Mouse (Mus musculus): ENCODE data around the gene Dcst1. TPM values are rescaled to one million over a fixed set of nuclear protein-coding genes. Genes with fewer than 3 reads are reported as not detected.

The Dcst1 gene
- polyA plus RNA-seq, 1 experiment from 2014 or later: 0.76 TPM

DNA sequence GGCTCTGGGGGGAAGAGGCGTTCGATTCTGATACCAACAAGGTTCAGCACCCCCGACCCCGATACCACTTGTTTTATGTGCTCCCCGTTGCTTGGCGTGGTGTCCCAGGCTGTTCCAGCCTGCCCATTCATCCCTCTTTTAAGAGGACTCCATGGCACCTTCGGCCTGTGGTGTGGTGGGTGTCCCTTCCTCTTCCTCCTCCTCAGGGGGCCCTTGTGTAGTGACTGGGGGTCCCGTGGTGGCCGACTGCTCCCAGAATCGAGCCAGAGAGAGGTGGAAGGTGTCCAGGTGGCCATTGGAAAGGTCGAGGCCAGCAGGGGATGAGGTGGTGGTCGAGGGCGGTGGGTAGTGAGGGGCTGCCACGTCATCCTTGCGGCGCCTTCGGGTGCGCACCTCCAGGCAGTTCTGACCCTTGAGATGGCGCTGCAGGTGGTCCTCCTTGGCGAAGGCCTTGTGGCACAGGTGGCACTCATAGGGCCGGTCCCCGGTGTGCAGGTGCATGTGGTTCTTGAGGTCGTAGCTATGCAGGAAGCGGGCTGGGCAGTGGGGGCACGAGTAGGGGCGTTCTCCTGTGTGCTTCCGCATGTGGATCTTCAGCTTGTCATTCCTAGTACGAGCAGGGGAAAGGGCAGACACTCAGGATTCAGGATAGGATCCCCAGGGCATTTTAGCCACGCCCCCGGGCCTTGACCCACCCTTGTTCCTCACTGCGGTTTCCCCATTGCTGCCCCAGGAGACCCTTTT lies 14.5 kb upstream of the Dcst1 start:
- no peak for ATAC-seq (ENCODE audit: insufficient number of reproducible peaks, low FRiP score, low TSS enrichment, low read depth)
- Histone ChIP-seq H3K4me1 (peaks cover 25% of the 10 kb centered on the region), H3K9me3 (no peaks in the 10 kb centered on the region), H3K9ac (no peak overlapping the region), H3K27me3 (no peaks in the 10 kb centered on the region), H3K4me2 (no peak overlapping the region), H3K4me3 (no peak overlapping the region), H3K27ac (peak overlapping the region; percentile 69), H3K36me3 (peaks cover 9% of the 10 kb centered on the region; the same call in 1 of the 2 replicates)
- 85% methylated on average over 31 of the region's 31 CpGs for WGBS

DNA sequence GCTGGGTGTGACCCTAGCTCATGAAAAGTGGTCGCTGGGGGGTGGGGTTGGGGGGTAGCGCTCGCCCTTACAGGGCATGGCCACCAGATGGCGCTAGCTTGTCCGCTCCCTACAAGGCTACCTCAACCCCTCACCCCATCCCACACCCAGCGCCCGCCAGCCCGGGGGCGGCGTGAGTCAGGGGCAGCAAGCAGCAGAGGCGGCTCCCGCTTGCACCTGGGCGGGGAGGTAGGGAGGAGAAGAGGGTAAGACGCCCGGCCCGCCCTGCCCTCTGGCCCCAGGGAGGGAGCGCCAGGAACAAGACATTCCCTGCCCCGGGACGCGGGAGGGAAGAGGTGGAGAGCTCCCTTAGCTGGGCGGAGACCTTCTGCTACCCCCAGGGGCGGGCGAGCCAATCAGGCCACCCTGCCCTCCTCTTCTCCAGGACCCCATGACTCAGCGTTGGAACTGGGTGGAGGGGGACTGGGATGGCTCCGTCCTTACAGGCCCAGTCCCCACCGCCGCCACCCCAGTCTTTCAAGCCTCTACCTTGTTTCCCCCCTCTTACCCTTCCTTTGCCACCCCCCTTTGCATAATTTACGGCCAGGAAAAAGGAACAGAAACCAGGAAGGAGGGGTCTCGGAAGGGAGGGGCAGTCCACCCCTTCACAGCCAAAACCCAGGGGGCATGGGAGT lies 13.5 kb upstream of the Dcst1 start:
- Histone ChIP-seq H3K4me1 (peaks cover 19% of the 10 kb centered on the region), H3K27ac (peak overlapping the region; percentile 69), H3K27me3 (no peaks in the 10 kb centered on the region), H3K9ac (peak overlapping the region; percentile 54), H3K4me2 (peak overlapping the region; percentile 76), H3K36me3 (peaks cover 9% of the 10 kb centered on the region; the same call in 1 of the 2 replicates), H3K4me3 (peak overlapping the region; percentile 55), H3K9me3 (no peaks in the 10 kb centered on the region)
- ATAC-seq (ENCODE audit: insufficient number of reproducible peaks, low FRiP score, low TSS enrichment, low read depth): peak; percentile 88
- WGBS: 2% methylated on average over 26 of the region's 29 CpGs

DNA sequence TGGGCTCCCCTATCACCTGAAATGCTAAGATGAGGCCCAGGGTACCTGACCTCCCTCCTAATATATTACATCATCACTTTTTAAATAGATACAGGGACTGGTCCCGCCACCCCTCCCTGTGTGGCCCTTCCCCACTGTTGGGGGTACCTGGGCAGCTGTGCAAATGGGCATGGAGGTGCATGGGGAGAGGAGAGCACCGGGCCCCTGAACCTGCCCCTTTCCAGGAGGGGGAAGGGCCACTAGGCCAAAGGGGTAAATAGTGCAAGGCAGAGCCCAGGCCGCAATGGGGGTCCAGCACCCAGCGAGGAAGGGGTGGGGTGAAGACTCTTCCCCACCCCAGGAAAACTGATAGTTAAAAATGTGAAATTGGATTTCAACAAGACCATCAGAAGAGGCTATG lies 12.8 kb upstream of the Dcst1 start:
- Histone ChIP-seq H3K9ac (no peak overlapping the region), H3K27ac (0 out of 2 replicates have a peak overlapping the region, but pooled peaks have one; percentile 2), H3K4me3 (peak overlapping the region; percentile 55; the same call in 1 of the 2 replicates), H3K36me3 (peaks cover 9% of the 10 kb centered on the region; the same call in 1 of the 2 replicates), H3K27me3 (no peaks in the 10 kb centered on the region), H3K9me3 (no peaks in the 10 kb centered on the region), H3K4me2 (peak overlapping the region; percentile 76), H3K4me1 (peaks cover 19% of the 10 kb centered on the region)
- no peak for ATAC-seq (ENCODE audit: insufficient number of reproducible peaks, low FRiP score, low TSS enrichment, low read depth)
- 74% methylated on average over 4 of the region's 4 CpGs for WGBS

DNA sequence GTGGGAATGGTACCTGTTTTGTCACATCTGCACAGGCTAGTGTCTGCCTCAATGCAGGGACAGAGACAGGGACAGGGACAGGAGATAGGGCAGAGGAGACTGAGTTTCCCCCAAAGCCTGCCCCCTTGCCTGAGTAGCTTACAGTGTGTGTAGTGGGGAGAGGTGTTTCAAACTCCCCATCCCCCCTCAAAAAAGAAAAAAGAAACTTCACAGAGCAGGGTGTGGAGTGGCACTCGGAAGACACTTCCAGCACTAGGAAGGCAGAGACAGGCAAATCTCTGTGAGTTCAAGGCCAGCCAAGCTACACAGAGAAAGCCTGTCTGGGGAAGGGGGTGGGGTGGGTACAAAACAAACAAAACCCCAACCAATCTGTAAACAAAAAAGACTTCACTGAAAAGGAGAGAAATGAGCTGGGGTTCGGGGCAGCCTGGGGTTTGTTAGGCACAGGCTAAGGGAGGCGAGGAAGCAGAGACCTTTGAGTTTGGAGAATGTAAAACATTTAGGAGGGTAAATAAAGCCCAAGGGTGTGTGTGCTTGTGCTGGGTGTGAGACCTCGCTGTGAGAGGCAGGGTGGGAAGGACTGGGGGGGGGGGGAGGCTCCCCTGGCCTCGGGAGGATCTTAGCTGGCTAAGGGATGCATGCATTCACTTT lies 8.7 kb upstream of the Dcst1 start:
- H3K4me3 ChIP-seq: no peak overlapping the region
- no peak overlapping the region for H3K9ac ChIP-seq
- H3K27ac ChIP-seq: no peak overlapping the region
- ATAC-seq (ENCODE audit: insufficient number of reproducible peaks, low FRiP score, low TSS enrichment, low read depth): no peak
- no peak overlapping the region for H3K4me2 ChIP-seq
- H3K36me3 ChIP-seq: no peaks in the 10 kb centered on the region
- 50% methylated on average over 5 of the region's 5 CpGs for WGBS
- H3K9me3 ChIP-seq: no peaks in the 10 kb centered on the region
- peaks cover 12% of the 10 kb centered on the region for H3K4me1 ChIP-seq
- no peaks in the 10 kb centered on the region for H3K27me3 ChIP-seq

- H3K36me3 ChIP-seq: no peaks in the 10 kb centered on the region
- no peak overlapping the region for H3K4me2 ChIP-seq
- no peak overlapping the region for H3K9ac ChIP-seq
- H3K4me1 ChIP-seq: no peaks in the 10 kb centered on the region
- no peak overlapping the region for H3K27ac ChIP-seq
- no peak overlapping the region for H3K4me3 ChIP-seq
- ATAC-seq (ENCODE audit: insufficient number of reproducible peaks, low FRiP score, low TSS enrichment, low read depth): no peak
- no peaks in the 10 kb centered on the region for H3K9me3 ChIP-seq
- 50% methylated on average over 11 of the region's 11 CpGs for WGBS
- H3K27me3 ChIP-seq: no peaks in the 10 kb centered on the region; the same call in 1 of the 2 replicates
Observed at GRCm38 (mm10) chr3:89367338-89367737, 2.3 kb upstream of the Dcst1 start.

- no peak for ATAC-seq (ENCODE audit: insufficient number of reproducible peaks, low FRiP score, low TSS enrichment, low read depth)
- no peak overlapping the region for H3K9ac ChIP-seq
Observed at GRCm38 (mm10) chr3:89365486-89366414, 697 bp upstream of the Dcst1 start.

DNA sequence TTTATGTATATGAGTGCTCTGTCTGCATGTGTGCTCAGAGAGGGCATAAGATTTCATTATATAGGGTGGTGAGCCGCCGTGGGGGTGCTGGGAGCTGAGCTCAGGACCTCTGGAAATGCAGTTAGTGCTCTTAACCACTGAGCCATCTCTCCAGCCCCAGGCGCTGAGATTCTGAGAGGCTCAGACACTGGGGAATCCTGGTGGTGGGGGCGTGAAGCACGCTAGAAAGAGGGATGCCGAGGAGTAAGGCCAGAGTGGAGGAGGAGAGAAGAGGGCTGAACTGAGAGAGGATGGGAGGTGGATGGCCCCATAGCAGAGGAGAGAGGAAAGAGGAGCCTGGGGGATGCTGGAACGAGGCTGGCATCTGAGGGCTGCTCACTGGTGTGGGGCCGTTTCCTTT lies 422 bp downstream of the Dcst1 start:
- Histone ChIP-seq H3K9ac (no peak overlapping the region), H3K4me2 (no peak overlapping the region), H3K4me1 (no peaks in the 10 kb centered on the region), H3K27ac (no peak overlapping the region), H3K9me3 (no peaks in the 10 kb centered on the region), H3K27me3 (no peaks in the 10 kb centered on the region; the same call in 1 of the 2 replicates), H3K36me3 (no peaks in the 10 kb centered on the region), H3K4me3 (no peak overlapping the region)
- 67% methylated on average over 8 of the region's 8 CpGs for WGBS
- no peak for ATAC-seq (ENCODE audit: insufficient number of reproducible peaks, low FRiP score, low TSS enrichment, low read depth)

More at GRCm38 (mm10) chr3:89365486-89366414, 697 bp upstream of the Dcst1 start:
- Histone ChIP-seq H3K4me3 (no peak overlapping the region), H3K27me3 (no peaks in the 10 kb centered on the region; the same call in 1 of the 2 replicates), H3K27ac (no peak overlapping the region), H3K36me3 (no peaks in the 10 kb centered on the region), H3K4me1 (no peaks in the 10 kb centered on the region), H3K4me2 (no peak overlapping the region), H3K9me3 (no peaks in the 10 kb centered on the region)
- 66% methylated on average over 20 of the region's 20 CpGs for WGBS

DNA sequence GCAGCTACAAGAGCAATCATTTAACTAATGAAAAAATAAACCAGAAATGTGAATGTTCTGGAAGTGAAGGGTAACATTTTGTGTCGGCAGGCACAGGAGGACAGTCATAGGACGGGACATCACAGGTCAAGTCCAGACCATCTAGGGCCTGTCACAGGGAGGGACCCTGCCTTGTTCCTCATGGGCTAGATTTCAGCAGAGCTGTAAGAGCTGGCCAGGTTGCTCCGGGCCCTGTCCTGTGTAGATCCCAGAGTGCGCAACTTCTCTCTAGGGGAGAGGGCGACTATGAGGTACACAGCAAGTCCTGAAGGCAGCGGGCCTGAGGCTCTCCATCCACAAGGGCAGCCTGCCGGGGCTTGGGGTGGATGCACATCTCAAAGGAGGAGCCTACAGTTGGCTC lies 3.4 kb downstream of the Dcst1 start, which contains the start of gene Dcst2:
Gene Dcst2 (plus strand): TSS at position 301 of the 400 bp plus-strand sequence.
- H3K9ac ChIP-seq: no peak within 1 kb of the TSS
- H3K4me3 ChIP-seq: no peak within 1 kb of the TSS
- no peaks in the 10 kb centered on the region for H3K9me3 ChIP-seq
- no peaks in the 10 kb centered on the region for H3K36me3 ChIP-seq
- no peaks in the 10 kb centered on the region; the same call in 1 of the 2 replicates for H3K27me3 ChIP-seq
- H3K4me1 ChIP-seq: no peaks in the 10 kb centered on the region
- WGBS: 84% methylated on average over 7 of the region's 7 CpGs
- H3K27ac ChIP-seq: no peak within 1 kb of the TSS
- ATAC-seq (ENCODE audit: insufficient number of reproducible peaks, low FRiP score, low TSS enrichment, low read depth): no peak
- H3K4me2 ChIP-seq: no peak within 1 kb of the TSS

- 71% methylated on average over 3 of the region's 3 CpGs for WGBS
- no peaks in the 10 kb centered on the region for H3K36me3 ChIP-seq
- no peak for ATAC-seq (ENCODE audit: insufficient number of reproducible peaks, low FRiP score, low TSS enrichment, low read depth)
Observed at GRCm38 (mm10) chr3:89360237-89360636, 4.8 kb downstream of the Dcst1 start.

GRCm38 (mm10) chr3:89359630-89360029 lies 5.4 kb downstream of the Dcst1 start:
- no peak for ATAC-seq (ENCODE audit: insufficient number of reproducible peaks, low FRiP score, low TSS enrichment, low read depth)
- Histone ChIP-seq H3K27me3 (no peaks in the 10 kb centered on the region), H3K9ac (no peak overlapping the region), H3K4me1 (peaks cover 4% of the 10 kb centered on the region; the same call in 1 of the 2 replicates), H3K4me2 (no peak overlapping the region), H3K36me3 (no peaks in the 10 kb centered on the region), H3K4me3 (no peak overlapping the region), H3K27ac (no peak overlapping the region), H3K9me3 (no peaks in the 10 kb centered on the region)
- WGBS: 72% methylated on average over 6 of the region's 6 CpGs

More at GRCm38 (mm10) chr3:89360237-89360636, 4.8 kb downstream of the Dcst1 start:
- no peak overlapping the region for H3K4me3 ChIP-seq
- H3K9ac ChIP-seq: no peak overlapping the region
- no peaks in the 10 kb centered on the region for H3K4me1 ChIP-seq
- no peak overlapping the region for H3K27ac ChIP-seq
- H3K27me3 ChIP-seq: no peaks in the 10 kb centered on the region; the same call in 1 of the 2 replicates
- no peaks in the 10 kb centered on the region for H3K9me3 ChIP-seq
- no peak overlapping the region for H3K4me2 ChIP-seq

GRCm38 (mm10) chr3:89356029-89356428 lies 9.0 kb downstream of the Dcst1 start:
- 63% methylated on average over 9 of the region's 9 CpGs for WGBS
- Histone ChIP-seq H3K9me3 (no peaks in the 10 kb centered on the region), H3K4me2 (no peak overlapping the region), H3K9ac (no peak overlapping the region), H3K4me1 (peaks cover 4% of the 10 kb centered on the region; the same call in 1 of the 2 replicates), H3K27me3 (no peaks in the 10 kb centered on the region), H3K4me3 (no peak overlapping the region), H3K36me3 (no peaks in the 10 kb centered on the region), H3K27ac (no peak overlapping the region)
- no peak for ATAC-seq (ENCODE audit: insufficient number of reproducible peaks, low FRiP score, low TSS enrichment, low read depth)
